Mouse (Mus musculus) lung, postnatal 0 days (tissue): Measurements from ENCODE around the gene Frmd6.

Experiments
- CTCF ChIP-seq: IDR thresholded peaks from 2 replicates; pipeline ENCODE4 v1.5.1; 2016; ENCODE audit warnings: antibody characterized with exemption, mild to moderate bottlenecking
- EP300 ChIP-seq: IDR thresholded peaks from 2 replicates; pipeline ENCODE4 v1.6.1; 2016; ENCODE audit warnings: antibody characterized with exemption, mild to moderate bottlenecking, control low read depth

DNA sequence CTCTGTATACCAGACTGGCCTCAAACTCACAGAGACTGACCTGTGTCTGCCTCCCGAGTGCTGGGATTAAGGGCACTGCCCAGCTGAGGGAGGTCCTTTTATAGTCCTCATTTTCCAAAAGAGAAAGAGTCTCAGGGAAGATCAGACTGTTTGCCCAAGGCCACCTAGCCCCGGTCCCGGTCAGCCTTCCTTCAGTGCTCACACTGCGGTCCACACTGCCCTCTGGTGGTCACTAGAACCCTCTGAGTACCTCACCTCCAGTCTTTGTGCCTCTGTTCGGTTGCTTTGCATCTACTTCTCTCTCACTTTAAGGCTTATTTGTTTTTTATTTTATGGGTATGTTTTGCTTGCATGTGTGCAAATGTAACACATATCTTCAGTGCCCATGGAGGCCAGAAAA is 85.7 kb downstream of the Frmd6 start:
- peak; percentile 98 for TF ChIP-seq CTCF
- TF ChIP-seq EP300: no peak
